In genomic region chrX:64277991-64278301, GRCm38 (mm10) we compare ENCODE assay signal across 10 mouse cellular contexts. TPM values are rescaled to one million over a fixed set of nuclear protein-coding genes. Genes with fewer than 3 reads are reported as not detected.
DNase-seq lines count a peak whose midpoint lies in the region; ATAC-seq lines count a peak whose summit lies in the region.
"Had no signal": no experiment of that assay in that cellular context is flagged by ENCODE, and none has a peak within 500 bp of the region (broad histone marks: within the 10 kb centered on the region; RNA-seq: fewer than 3 reads in every experiment).

No protein-coding gene starts in this region.

- no peaks in the 10 kb centered on the region for H3K9me3 ChIP-seq in forebrain, embryonic 11.5 days (ENCODE audit: control insufficient read depth, low read length)

- WGBS in forebrain, embryonic 11.5 days, result 18% methylated on average over 6 of the region's 6 CpGs

- peak overlapping the region; percentile 43; the same call in 1 of the 2 replicates for H3K4me3 ChIP-seq in forebrain, embryonic 11.5 days (ENCODE audit: low read depth, low read length)
- H3K4me3 ChIP-seq: megakaryocyte, embryonic 14.5 days had no signal

- H3K9ac ChIP-seq in forebrain, embryonic 11.5 days (ENCODE audit: low read length), result no peak overlapping the region

- H3K27ac ChIP-seq in forebrain, embryonic 11.5 days (ENCODE audit: low read depth, low read length), result no peak overlapping the region

- no peaks in the 10 kb centered on the region for H3K36me3 ChIP-seq in forebrain, embryonic 11.5 days (ENCODE audit: control insufficient read depth, insufficient read depth, low read length)

- no peaks in the 10 kb centered on the region for H3K4me1 ChIP-seq in forebrain, embryonic 11.5 days (replicated peaks; ENCODE audit: control insufficient read depth, insufficient read depth, low read length)
- H3K4me1 ChIP-seq: megakaryocyte, embryonic 14.5 days had no signal

- DNase-seq in cerebellum, postnatal 10 days, result peak; percentile 36 to 45
- DNase-seq in cerebellum, postnatal 4 days (ENCODE audit: low spot score in 2 of 2), result no peak
- peak; percentile 4 for DNase-seq in ES-CJ7 (ENCODE audit: low read depth, low spot score)
- peak; percentile 53 for DNase-seq in forebrain, embryonic 11.5 days (ENCODE audit: low spot score)
- DNase-seq in mesoderm, embryonic 11.5 days (ENCODE audit: low read depth, low spot score), result peak; percentile 37
- no peak for DNase-seq in gastrocnemius, postnatal 4 days (ENCODE audit: low spot score in 2 of 2)
- DNase-seq in lung, adult 18-20 months, result no peak
- DNase-seq in frontal cortex, postnatal 14 days (ENCODE audit: low spot score in 2 of 2), result no peak

- H3K27me3 ChIP-seq in forebrain, embryonic 11.5 days (ENCODE audit: control insufficient read depth, insufficient read depth, low read length), result no peaks in the 10 kb centered on the region

- H3K4me2 ChIP-seq in forebrain, embryonic 11.5 days (ENCODE audit: low read depth, low read length, severe bottlenecking), result peak overlapping the region; percentile 57; the same call in 1 of the 2 replicates

- peak; percentile 57 for ATAC-seq in forebrain, embryonic 11.5 days (replicated peaks; ENCODE audit: low FRiP score)
- ATAC-seq: activated CD4-positive, CD25-positive, alpha-beta regulatory T cell, adult 4 months had no signal

RNA-seq across cellular contexts. Expression of gene Slitrk4, which starts 1.1 kb away (rescaled TPM):
- polyA plus RNA-seq in forebrain, embryonic 11.5 days (2014; fragmentation: Nextera tagmentation; extraction: Ambion mirVana), result 3.4 and 4.2 TPM in 2 replicates
- total RNA-seq in gastrocnemius, postnatal 4 days (2021), result 1 to 10 TPM; 5.8 to 7.8 TPM
- polyA plus RNA-seq: activated CD4-positive, CD25-positive, alpha-beta regulatory T cell, adult 4 months had no signal

Comparison
In these comparisons a context has a peak if more than half of its experiments do, and no peak if none do; other contexts are left out.
1. DNase-seq: peak in cerebellum, postnatal 10 days (2 of 2), ES-CJ7 (single experiment), forebrain, embryonic 11.5 days (single experiment) and mesoderm, embryonic 11.5 days (single experiment); none in cerebellum, postnatal 4 days (0 of 2), gastrocnemius, postnatal 4 days (0 of 2), lung, adult 18-20 months (0 of 2) and frontal cortex, postnatal 14 days (0 of 2).